Mouse (Mus musculus) thymus, adult 2 months (tissue): Measurements from ENCODE around the gene Odc1.

ENCODE experiments used
- CTCF ChIP-seq: fragments of 200-500 bp; IDR thresholded peaks from 2 replicates; pipeline ENCODE4 v1.5.1; 2012; ENCODE audit warnings: mild to moderate bottlenecking, control low read depth, low read length, moderate library complexity, borderline replicate concordance; ENCODE audit not compliant: control insufficient read depth, poor library complexity, insufficient read depth; ENCODE audit errors: extremely low read depth
- POLR2A ChIP-seq: fragments of 200-500 bp; IDR thresholded peaks from 2 replicates; pipeline ENCODE4 v1.6.1; 2012; ENCODE audit warnings: mild to moderate bottlenecking, low read length, control low read depth, moderate library complexity; ENCODE audit not compliant: control insufficient read depth, poor library complexity, insufficient read depth; ENCODE audit errors: extremely low read depth

- TF ChIP-seq CTCF: no peak
- TF ChIP-seq POLR2A: no peak
These were observed 31.4 kb downstream of the Odc1 start for GRCm38 (mm10) chr12:17576041-17576440.
